Mouse (Mus musculus): ENCODE data around the gene 2310061I04Rik. TPM values are rescaled to one million over a fixed set of nuclear protein-coding genes. Genes with fewer than 3 reads are reported as not detected.

The 2310061I04Rik gene
- polyA plus RNA-seq, 1 experiment: 6.9 TPM

GRCm38 (mm10) chr17:35905587-35905986 lies 8.4 kb upstream of the 2310061I04Rik start:
- Histone ChIP-seq H3K36me3 (ENCODE audit: control insufficient read depth) (peaks cover 40% of the 10 kb centered on the region), H3K27me3 (ENCODE audit: control insufficient read depth) (no peaks in the 10 kb centered on the region), H3K4me1 (ENCODE audit: control insufficient read depth) (peaks cover 27% of the 10 kb centered on the region), H3K9me3 (ENCODE audit: control insufficient read depth, low read length) (no peaks in the 10 kb centered on the region), H3K4me3 (replicated peaks) (no peak overlapping the region)
- TF ChIP-seq GATA1 (IDR thresholded peaks at IDR 0.05; ENCODE audit: low read length) (no peak), TAL1 (IDR thresholded peaks at IDR 0.05; ENCODE audit: low read length) (no peak)

DNA sequence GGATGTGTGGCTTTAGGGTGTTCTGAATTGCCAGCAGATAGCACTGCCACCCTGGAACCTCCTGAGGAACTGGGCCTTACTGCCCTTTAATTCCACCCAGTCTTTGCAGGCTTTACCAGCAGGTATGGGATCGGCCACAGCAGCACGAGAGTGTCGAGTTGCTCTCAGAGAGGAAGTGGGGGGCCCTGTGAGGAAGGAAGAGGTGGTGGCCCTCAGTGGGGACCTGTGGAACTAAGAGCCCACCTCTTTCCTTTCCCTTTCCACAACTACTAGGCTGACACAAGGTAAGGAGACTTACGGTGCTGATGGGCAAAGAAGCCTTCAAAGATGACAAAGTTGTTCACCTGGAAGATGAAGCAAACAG lies 6.7 kb upstream of the 2310061I04Rik start:
- Histone ChIP-seq H3K4me1 (ENCODE audit: control insufficient read depth) (peaks cover 21% of the 10 kb centered on the region), H3K4me3 (replicated peaks) (no peak overlapping the region), H3K27me3 (ENCODE audit: control insufficient read depth) (no peaks in the 10 kb centered on the region), H3K36me3 (ENCODE audit: control insufficient read depth) (peaks cover 38% of the 10 kb centered on the region), H3K9me3 (ENCODE audit: control insufficient read depth, low read length) (no peaks in the 10 kb centered on the region)
- no peak for TF ChIP-seq TAL1 (IDR thresholded peaks at IDR 0.05; ENCODE audit: low read length)
- no peak for TF ChIP-seq GATA1 (IDR thresholded peaks at IDR 0.05; ENCODE audit: low read length)

- no peak overlapping the region for H3K4me3 ChIP-seq (replicated peaks)
- no peak for TF ChIP-seq TAL1 (IDR thresholded peaks at IDR 0.05; ENCODE audit: low read length)
- no peak for TF ChIP-seq GATA1 (IDR thresholded peaks at IDR 0.05; ENCODE audit: low read length)
- peaks cover 18% of the 10 kb centered on the region for H3K4me1 ChIP-seq (ENCODE audit: control insufficient read depth)
- no peaks in the 10 kb centered on the region for H3K27me3 ChIP-seq (ENCODE audit: control insufficient read depth)
- peaks cover 36% of the 10 kb centered on the region for H3K36me3 ChIP-seq (ENCODE audit: control insufficient read depth)
- no peaks in the 10 kb centered on the region for H3K9me3 ChIP-seq (ENCODE audit: control insufficient read depth, low read length)
Measured at GRCm38 (mm10) chr17:35903343-35903991, 6.2 kb upstream of the 2310061I04Rik start.

- Histone ChIP-seq H3K36me3 (ENCODE audit: control insufficient read depth) (peaks cover 25% of the 10 kb centered on the region), H3K27me3 (ENCODE audit: control insufficient read depth) (no peaks in the 10 kb centered on the region), H3K4me1 (ENCODE audit: control insufficient read depth) (peaks cover 40% of the 10 kb centered on the region), H3K4me3 (replicated peaks) (no peak overlapping the region), H3K9me3 (ENCODE audit: control insufficient read depth, low read length) (no peaks in the 10 kb centered on the region)
- no peak for TF ChIP-seq TAL1 (IDR thresholded peaks at IDR 0.05; ENCODE audit: low read length)
- TF ChIP-seq GATA1 (IDR thresholded peaks at IDR 0.05; ENCODE audit: low read length): no peak
Measured at GRCm38 (mm10) chr17:35900636-35901035, 3.4 kb upstream of the 2310061I04Rik start.

- H3K4me3 ChIP-seq (replicated peaks): peak overlapping the region; percentile 91
- H3K27me3 ChIP-seq (ENCODE audit: control insufficient read depth): no peaks in the 10 kb centered on the region
- no peak for TF ChIP-seq TAL1 (IDR thresholded peaks at IDR 0.05; ENCODE audit: low read length)
- no peak for TF ChIP-seq GATA1 (IDR thresholded peaks at IDR 0.05; ENCODE audit: low read length)
- peaks cover 32% of the 10 kb centered on the region for H3K36me3 ChIP-seq (ENCODE audit: control insufficient read depth)
- H3K4me1 ChIP-seq (ENCODE audit: control insufficient read depth): peaks cover 43% of the 10 kb centered on the region
- no peaks in the 10 kb centered on the region for H3K9me3 ChIP-seq (ENCODE audit: control insufficient read depth, low read length)
Measured at GRCm38 (mm10) chr17:35897644-35898573, 678 bp upstream of the 2310061I04Rik start.

- peaks cover 98% of the 10 kb centered on the region for H3K36me3 ChIP-seq (ENCODE audit: control insufficient read depth)
- no peaks in the 10 kb centered on the region for H3K27me3 ChIP-seq (ENCODE audit: control insufficient read depth)
- TF ChIP-seq TAL1 (IDR thresholded peaks at IDR 0.05; ENCODE audit: low read length): no peak
- no peak for TF ChIP-seq GATA1 (IDR thresholded peaks at IDR 0.05; ENCODE audit: low read length)
- peaks cover 4% of the 10 kb centered on the region; the same call in 1 of the 2 replicates for H3K4me1 ChIP-seq (ENCODE audit: control insufficient read depth)
- no peak overlapping the region for H3K4me3 ChIP-seq (replicated peaks)
- H3K9me3 ChIP-seq (ENCODE audit: control insufficient read depth, low read length): no peaks in the 10 kb centered on the region; the same call in 1 of the 2 replicates
Measured at GRCm38 (mm10) chr17:35887725-35888124, 9.5 kb downstream of the 2310061I04Rik start.

DNA sequence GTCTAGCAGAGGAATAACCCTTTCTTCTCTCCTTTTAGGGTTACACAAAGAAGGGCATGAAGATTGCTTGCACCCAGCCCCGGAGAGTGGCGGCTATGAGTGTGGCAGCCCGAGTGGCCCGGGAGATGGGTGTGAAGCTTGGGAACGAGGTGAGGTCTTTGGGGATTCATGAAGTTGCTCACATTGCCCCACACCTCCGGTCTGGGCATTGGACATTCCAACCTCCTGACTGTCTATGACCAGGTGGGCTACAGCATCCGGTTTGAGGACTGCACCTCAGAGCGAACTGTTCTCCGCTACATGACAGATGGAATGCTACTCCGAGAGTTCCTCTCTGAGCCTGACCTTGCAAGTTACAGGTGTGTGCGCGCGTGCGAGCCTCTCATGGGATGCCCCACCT lies 13.5 kb downstream of the 2310061I04Rik start:
- Histone ChIP-seq H3K9me3 (ENCODE audit: control insufficient read depth, low read length) (peaks cover 8% of the 10 kb centered on the region), H3K27me3 (ENCODE audit: control insufficient read depth) (no peaks in the 10 kb centered on the region), H3K36me3 (ENCODE audit: control insufficient read depth) (peaks cover 80% of the 10 kb centered on the region), H3K4me1 (ENCODE audit: control insufficient read depth) (peaks cover 28% of the 10 kb centered on the region), H3K4me3 (replicated peaks) (no peak overlapping the region)
- TF ChIP-seq GATA1 (IDR thresholded peaks at IDR 0.05; ENCODE audit: low read length) (no peak), TAL1 (IDR thresholded peaks at IDR 0.05; ENCODE audit: low read length) (no peak)

DNA sequence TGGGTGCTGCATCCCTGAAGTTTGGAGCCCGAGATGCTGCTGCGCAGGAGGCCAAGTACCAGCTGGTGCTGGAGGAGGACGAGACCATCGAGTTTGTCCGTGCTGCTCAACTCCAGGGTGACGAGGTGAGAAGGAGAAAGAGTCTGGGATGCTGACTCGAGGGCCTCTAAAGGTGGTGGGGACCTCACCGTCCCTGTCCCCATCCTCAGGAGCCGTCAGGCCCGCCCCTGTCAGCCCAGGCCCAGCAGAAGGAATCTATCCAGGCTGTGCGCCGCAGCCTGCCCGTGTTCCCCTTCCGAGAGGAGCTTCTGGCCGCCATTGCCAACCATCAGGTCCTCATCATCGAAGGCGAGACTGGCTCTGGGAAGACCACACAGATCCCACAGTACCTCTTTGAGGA lies 14.3 kb downstream of the 2310061I04Rik start:
- Histone ChIP-seq H3K9me3 (ENCODE audit: control insufficient read depth, low read length) (peaks cover 8% of the 10 kb centered on the region), H3K36me3 (ENCODE audit: control insufficient read depth) (peaks cover 72% of the 10 kb centered on the region), H3K4me3 (replicated peaks) (no peak overlapping the region), H3K4me1 (ENCODE audit: control insufficient read depth) (peaks cover 28% of the 10 kb centered on the region), H3K27me3 (ENCODE audit: control insufficient read depth) (no peaks in the 10 kb centered on the region)
- TF ChIP-seq TAL1 (IDR thresholded peaks at IDR 0.05; ENCODE audit: low read length) (no peak), GATA1 (IDR thresholded peaks at IDR 0.05; ENCODE audit: low read length) (no peak)
